Mouse (Mus musculus) intestine, postnatal 0 days (tissue): ENCODE results near the gene Chsy1. TPM values are rescaled to one million over a fixed set of nuclear protein-coding genes. Genes with fewer than 3 reads are reported as not detected.

Experiments
- ATAC-seq: fragments of 200-750 bp; cut with Nextera tagmentation; 2 replicates; pipeline ENCODE4 v1.8.0; 2017; ENCODE audit warnings: mild to moderate bottlenecking, moderate TSS enrichment, moderate library complexity
- H3K27ac ChIP-seq: fragments of 300-500 bp; sonication (generic); 2 replicates; pipeline ENCODE4 v1.5.1; 2014; ENCODE audit warnings: mild to moderate bottlenecking, low read depth, low read length, moderate library complexity
- H3K27me3 ChIP-seq: fragments of 300-500 bp; sonication (generic); replicated peaks from 2 replicates; pipeline ENCODE4 v1.6.1; 2014; ENCODE audit warnings: low read length, mixed read lengths; ENCODE audit not compliant: control insufficient read depth, insufficient read depth
- H3K36me3 ChIP-seq: fragments of 300-500 bp; sonication (generic); 2 replicates; pipeline ENCODE4 v1.6.1; 2014; ENCODE audit warnings: mild to moderate bottlenecking, moderate library complexity; ENCODE audit not compliant: control insufficient read depth, insufficient read depth
- H3K4me1 ChIP-seq: fragments of 300-500 bp; sonication (generic); replicated peaks from 2 replicates; pipeline ENCODE4 v1.6.1; 2014; ENCODE audit warnings: antibody characterized with exemption, low read length, mixed read lengths; ENCODE audit not compliant: control insufficient read depth, insufficient read depth
- H3K4me2 ChIP-seq: fragments of 300-500 bp; sonication (generic); replicated peaks from 2 replicates; pipeline ENCODE4 v1.6.1; 2014; ENCODE audit warnings: low read depth, mild to moderate bottlenecking, moderate library complexity
- H3K4me3 ChIP-seq: fragments of 300-500 bp; sonication (generic); 2 replicates; pipeline ENCODE4 v1.5.1; 2014; ENCODE audit warnings: low read depth, low read length
- H3K9ac ChIP-seq: fragments of 300-500 bp; sonication (generic); 2 replicates; pipeline ENCODE4 v1.6.1; 2014; ENCODE audit warnings: mild to moderate bottlenecking, low read depth, low read length
- H3K9me3 ChIP-seq: fragments of 300-500 bp; sonication (generic); 2 replicates; pipeline ENCODE4 v1.6.1; 2016; ENCODE audit warnings: mixed run types; ENCODE audit not compliant: control insufficient read depth
- CTCF ChIP-seq: sonication (generic); IDR thresholded peaks from 2 replicates; pipeline ENCODE4 v1.5.1; 2016; ENCODE audit warnings: low read depth, mild to moderate bottlenecking, control low read depth, antibody characterized with exemption, moderate library complexity
- WGBS: fragments of 180-500 bp; shearing (Covaris S2); extraction: QIAGEN DNeasy Blood & Tissue Kit; methylation state at CpG from one replicate; pipeline ENCODE4 v1.1.7; 2014; 5-methylcytosine and 5-hydroxymethylcytosine counted together
- polyA plus RNA-seq: library from polyadenylated mRNA; unstranded; fragments of >200 nt; fragmentation: Nextera tagmentation; extraction: Ambion mirVana; gene quantifications from 2 replicates; pipeline ENCODE4 v1.2.1, GENCODE M21; 2015

Gene Chsy1
- 4.4 and 4.6 TPM in 2 replicates for polyA plus RNA-seq

- Histone ChIP-seq H3K27ac (peak within 1 kb of the TSS; percentile 28; the same call in 1 of the 2 replicates), H3K9ac (peak within 1 kb of the TSS; percentile 78), H3K9me3 (no peaks in the 10 kb centered on the region), H3K4me1 (0 out of 2 replicates have a peak, but pooled peaks cover 6% of the 10 kb centered on the region), H3K4me2 (peak within 1 kb of the TSS; percentile 96), H3K4me3 (peak within 1 kb of the TSS; percentile 70), H3K27me3 (no peaks in the 10 kb centered on the region), H3K36me3 (no peaks in the 10 kb centered on the region)
- ATAC-seq = peak; percentile 73
- TF ChIP-seq CTCF = 0 out of 2 replicates have a peak, but pooled peaks have one; percentile 7
- whole genome bisulfite sequencing = under 1% methylated on average over 95 of the region's 123 CpGs
Measured at GRCm38 (mm10) chr7:66108961-66109854, at the start of gene Chsy1. Gene Chsy1 (plus strand): TSS chr7:66109515.

GRCm38 (mm10) chr7:66060066-66060956 is 49.0 kb upstream of the Chsy1 start:
- Histone ChIP-seq H3K4me2 (peak overlapping the region; percentile 81), H3K36me3 (peaks cover 21% of the 10 kb centered on the region), H3K9me3 (no peaks in the 10 kb centered on the region), H3K4me3 (peak overlapping the region; percentile 87), H3K9ac (peak overlapping the region; percentile 81), H3K27ac (peak overlapping the region; percentile 65), H3K27me3 (no peaks in the 10 kb centered on the region), H3K4me1 (peaks cover 6% of the 10 kb centered on the region; the same call in 1 of the 2 replicates)
- ATAC-seq = peak; percentile 92
- peak; percentile 16; the same call in 1 of the 2 replicates for TF ChIP-seq CTCF
- WGBS = under 1% methylated on average over 64 of the region's 64 CpGs

- Histone ChIP-seq H3K9ac (peak overlapping the region; percentile 81), H3K4me2 (peak overlapping the region; percentile 81), H3K27me3 (no peaks in the 10 kb centered on the region), H3K4me1 (peaks cover 6% of the 10 kb centered on the region; the same call in 1 of the 2 replicates), H3K27ac (peak overlapping the region; percentile 65), H3K36me3 (peaks cover 24% of the 10 kb centered on the region), H3K9me3 (no peaks in the 10 kb centered on the region), H3K4me3 (peak overlapping the region; percentile 87)
- TF ChIP-seq CTCF = no peak
- peak; percentile 51 for ATAC-seq
- 1% methylated on average over 14 of the region's 14 CpGs for WGBS
Measured at GRCm38 (mm10) chr7:66061057-66061456, 48.3 kb upstream of the Chsy1 start.

- Histone ChIP-seq H3K4me1 (peaks cover 2% of the 10 kb centered on the region; the same call in 1 of the 2 replicates), H3K4me2 (no peak overlapping the region), H3K4me3 (no peak overlapping the region), H3K9ac (no peak overlapping the region), H3K36me3 (peaks cover 48% of the 10 kb centered on the region), H3K27ac (no peak overlapping the region), H3K9me3 (no peaks in the 10 kb centered on the region), H3K27me3 (no peaks in the 10 kb centered on the region)
- no peak for ATAC-seq
- TF ChIP-seq CTCF = no peak
- WGBS = 31% methylated on average over 2 of the region's 2 CpGs
Measured at GRCm38 (mm10) chr7:66076411-66076810, 32.9 kb upstream of the Chsy1 start.

- Histone ChIP-seq H3K27ac (peak within 1 kb of the TSS; percentile 85), H3K4me1 (peaks cover 2% of the 10 kb centered on the region; the same call in 1 of the 2 replicates), H3K4me2 (peak within 1 kb of the TSS; percentile 89), H3K4me3 (peak within 1 kb of the TSS; percentile 76), H3K36me3 (peaks cover 40% of the 10 kb centered on the region), H3K9ac (peak within 1 kb of the TSS; percentile 81), H3K27me3 (no peaks in the 10 kb centered on the region), H3K9me3 (no peaks in the 10 kb centered on the region)
- WGBS = under 1% methylated on average over 65 of the region's 65 CpGs
- ATAC-seq = peak; percentile 100
- no peak for TF ChIP-seq CTCF
Measured at GRCm38 (mm10) chr7:66079364-66080230, 29.7 kb upstream of the Chsy1 start, which contains the start of gene Selenos. Gene Selenos (plus strand): TSS chr7:66079649.
